Mouse (Mus musculus) hindbrain, embryonic 16.5 days (tissue): ENCODE data around the gene Grin2d. TPM values are rescaled to one million over a fixed set of nuclear protein-coding genes. Genes with fewer than 3 reads are reported as not detected.

Experiments used
- ATAC-seq: fragments of 200-750 bp; cut with Nextera tagmentation; 2 replicates; pipeline ENCODE4 v1.8.0; 2017; ENCODE audit warnings: moderate TSS enrichment, moderate library complexity
- H3K27ac ChIP-seq: fragments of 300-500 bp; sonication (generic); 2 replicates; pipeline ENCODE4 v1.5.1; 2014; ENCODE audit warnings: low read depth, mild to moderate bottlenecking, control low read depth, low read length, moderate library complexity
- H3K27me3 ChIP-seq: fragments of 300-500 bp; sonication (generic); replicated peaks from 2 replicates; pipeline ENCODE4 v1.6.1; 2014; ENCODE audit warnings: low read length; ENCODE audit not compliant: control insufficient read depth, insufficient read depth
- H3K36me3 ChIP-seq: fragments of 300-500 bp; sonication (generic); 2 replicates; pipeline ENCODE4 v1.6.1; 2014; ENCODE audit warnings: mild to moderate bottlenecking, low read length, moderate library complexity, mixed read lengths; ENCODE audit not compliant: control insufficient read depth, insufficient read depth
- H3K4me1 ChIP-seq: fragments of 300-500 bp; sonication (generic); 2 replicates; pipeline ENCODE4 v1.6.1; 2014; ENCODE audit warnings: low read depth, low read length; ENCODE audit not compliant: control insufficient read depth, insufficient read depth
- H3K4me2 ChIP-seq: fragments of 300-500 bp; sonication (generic); 2 replicates; pipeline ENCODE4 v1.6.1; 2014; ENCODE audit warnings: mild to moderate bottlenecking, low read length, control low read depth, moderate library complexity
- H3K4me3 ChIP-seq: fragments of 300-500 bp; sonication (generic); 2 replicates; pipeline ENCODE4 v1.5.1; 2014; ENCODE audit warnings: mild to moderate bottlenecking, low read length, control low read depth, moderate library complexity
- H3K9ac ChIP-seq: fragments of 300-500 bp; sonication (generic); 2 replicates; pipeline ENCODE4 v1.6.1; 2014; ENCODE audit warnings: low read depth, mild to moderate bottlenecking, control low read depth, low read length, moderate library complexity
- H3K9me3 ChIP-seq: fragments of 300-500 bp; sonication (generic); 2 replicates; pipeline ENCODE4 v1.6.1; 2014; ENCODE audit warnings: mild to moderate bottlenecking, low read length, moderate library complexity; ENCODE audit not compliant: control insufficient read depth
- WGBS: fragments of 180-500 bp; shearing (Covaris S2); extraction: QIAGEN DNeasy Blood & Tissue Kit; methylation state at CpG from one replicate; pipeline ENCODE4 v1.1.7; 2014; 5-methylcytosine and 5-hydroxymethylcytosine counted together
- polyA plus RNA-seq: library from polyadenylated mRNA; unstranded; fragments of >200 nt; fragmentation: Nextera tagmentation; extraction: Ambion mirVana; gene quantifications from 2 replicates; pipeline ENCODE4 v1.2.1, GENCODE M21; 2015

The Grin2d gene
- polyA plus RNA-seq, 1 experiment from 2014 or later = 3.4 TPM

DNA sequence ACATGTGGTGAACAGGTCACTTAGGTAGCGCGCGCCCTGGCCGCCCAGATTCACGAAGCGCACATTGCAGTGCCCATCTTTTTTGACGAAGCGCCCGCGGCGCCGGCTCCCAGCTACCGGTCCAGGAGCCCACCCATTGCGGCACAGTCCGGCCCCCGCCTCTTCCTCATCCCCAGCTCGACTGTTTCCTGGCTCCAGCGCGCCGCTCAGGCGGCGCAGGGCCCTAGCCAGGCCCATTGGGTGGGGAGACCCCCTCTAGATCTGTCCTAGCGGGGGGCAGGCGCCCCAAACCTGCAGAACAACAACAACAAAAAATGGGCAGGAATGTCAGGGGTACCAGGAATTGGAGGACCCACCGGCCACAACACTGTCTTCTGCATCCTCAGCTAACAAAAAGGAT is 58.3 kb downstream of the Grin2d start:
- Histone ChIP-seq H3K9me3 (no peaks in the 10 kb centered on the region), H3K27ac (no peak overlapping the region), H3K36me3 (peaks cover 4% of the 10 kb centered on the region; the same call in 1 of the 2 replicates), H3K4me1 (peaks cover 11% of the 10 kb centered on the region), H3K4me2 (peak overlapping the region; percentile 34), H3K9ac (0 out of 2 replicates have a peak overlapping the region, but pooled peaks have one; percentile 27), H3K4me3 (no peak overlapping the region), H3K27me3 (no peaks in the 10 kb centered on the region)
- WGBS = 9% methylated on average over 25 of the region's 25 CpGs
- ATAC-seq = no peak

DNA sequence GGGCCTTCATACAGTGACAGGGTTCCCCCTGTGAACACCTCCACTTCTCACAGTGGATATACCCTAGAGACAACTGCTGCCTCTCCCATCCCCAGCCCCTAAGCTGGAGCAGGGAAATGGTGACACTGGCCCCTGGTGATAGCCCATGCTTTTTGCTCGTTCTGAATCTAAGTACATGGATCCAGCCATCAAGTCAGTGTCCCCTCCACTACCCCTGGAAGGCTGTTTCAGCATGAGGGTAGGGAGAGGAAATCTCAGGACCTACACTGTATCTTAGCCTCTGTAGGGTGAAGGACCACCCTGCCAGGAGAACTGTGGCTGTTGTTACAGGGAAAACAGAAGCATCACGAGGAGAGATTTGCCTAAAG is 62.2 kb downstream of the Grin2d start:
- Histone ChIP-seq H3K27ac (peak overlapping the region; percentile 72; the same call in 1 of the 2 replicates), H3K27me3 (no peaks in the 10 kb centered on the region), H3K4me3 (no peak overlapping the region), H3K36me3 (peaks cover 17% of the 10 kb centered on the region), H3K4me2 (no peak overlapping the region), H3K4me1 (peaks cover 25% of the 10 kb centered on the region), H3K9me3 (no peaks in the 10 kb centered on the region), H3K9ac (no peak overlapping the region)
- ATAC-seq = no peak
- 44% methylated on average over 2 of the region's 2 CpGs for WGBS

DNA sequence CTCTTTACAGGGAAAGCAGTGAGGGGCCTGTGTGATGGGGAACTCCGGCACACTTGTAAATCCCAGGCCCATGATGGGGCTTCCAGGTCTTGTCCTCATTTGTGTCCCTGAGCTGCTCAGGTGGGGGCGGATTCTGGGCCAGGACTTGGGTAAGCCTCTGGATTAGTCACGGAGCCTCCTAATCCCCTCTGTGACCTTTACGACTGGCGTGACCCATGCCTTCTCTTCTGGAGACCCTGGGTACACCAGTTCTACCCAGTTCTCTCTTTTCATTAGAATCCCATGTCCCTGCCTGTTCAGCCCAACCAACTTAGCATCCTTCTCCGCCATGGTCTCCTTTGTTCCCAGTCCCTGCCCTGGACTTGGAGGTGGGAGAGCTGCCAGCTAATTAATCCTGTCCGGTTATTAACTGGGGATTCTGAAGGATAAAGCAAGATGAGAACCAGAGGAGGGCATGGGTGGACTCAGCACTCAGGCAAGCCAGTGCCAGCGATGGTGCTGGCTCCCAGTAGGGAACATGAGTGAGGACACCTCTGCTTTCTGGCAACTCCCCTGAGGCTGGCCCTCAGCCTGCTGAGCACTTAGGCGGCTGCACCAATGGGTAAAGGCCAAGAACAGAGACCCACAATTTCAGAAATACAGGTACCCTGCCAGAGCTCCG is 62.7 kb downstream of the Grin2d start:
- 37% methylated on average over 10 of the region's 10 CpGs for WGBS
- peak overlapping the region; percentile 72 for H3K27ac ChIP-seq
- peaks cover 22% of the 10 kb centered on the region for H3K36me3 ChIP-seq
- H3K4me3 ChIP-seq = peak overlapping the region; percentile 40; the same call in 1 of the 2 replicates
- no peaks in the 10 kb centered on the region for H3K27me3 ChIP-seq
- H3K4me2 ChIP-seq = peak overlapping the region; percentile 61
- ATAC-seq = no peak
- H3K9ac ChIP-seq = peak overlapping the region; percentile 35
- H3K4me1 ChIP-seq = peaks cover 25% of the 10 kb centered on the region
- no peaks in the 10 kb centered on the region for H3K9me3 ChIP-seq

DNA sequence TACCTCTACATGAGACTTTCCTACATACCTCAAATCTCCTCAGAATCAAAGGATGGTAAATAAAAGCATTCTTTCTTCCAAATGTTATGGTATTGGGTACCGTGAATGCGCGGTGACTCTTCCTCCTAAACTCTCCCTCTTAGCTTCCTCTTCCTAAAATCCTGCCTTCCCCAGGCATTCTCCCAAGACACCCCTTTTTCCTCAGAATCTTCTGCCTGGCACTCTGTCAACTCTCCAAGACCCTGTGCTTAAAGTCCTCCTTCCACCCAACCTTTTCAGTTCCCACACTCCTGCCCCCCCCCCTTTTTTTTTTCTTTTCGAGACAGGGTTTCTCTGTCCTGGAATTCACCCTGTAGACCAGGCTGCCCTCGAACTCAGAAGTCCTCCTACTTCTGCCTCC is 63.3 kb downstream of the Grin2d start:
- no peak for ATAC-seq
- peak overlapping the region; percentile 40 for H3K4me3 ChIP-seq
- peaks cover 28% of the 10 kb centered on the region for H3K36me3 ChIP-seq
- peak overlapping the region; percentile 33; the same call in 1 of the 2 replicates for H3K9ac ChIP-seq
- H3K27me3 ChIP-seq = no peaks in the 10 kb centered on the region
- peaks cover 25% of the 10 kb centered on the region for H3K4me1 ChIP-seq
- peak overlapping the region; percentile 61 for H3K4me2 ChIP-seq
- no peaks in the 10 kb centered on the region for H3K9me3 ChIP-seq
- H3K27ac ChIP-seq = peak overlapping the region; percentile 72
- WGBS = 1% methylated on average over 5 of the region's 5 CpGs

DNA sequence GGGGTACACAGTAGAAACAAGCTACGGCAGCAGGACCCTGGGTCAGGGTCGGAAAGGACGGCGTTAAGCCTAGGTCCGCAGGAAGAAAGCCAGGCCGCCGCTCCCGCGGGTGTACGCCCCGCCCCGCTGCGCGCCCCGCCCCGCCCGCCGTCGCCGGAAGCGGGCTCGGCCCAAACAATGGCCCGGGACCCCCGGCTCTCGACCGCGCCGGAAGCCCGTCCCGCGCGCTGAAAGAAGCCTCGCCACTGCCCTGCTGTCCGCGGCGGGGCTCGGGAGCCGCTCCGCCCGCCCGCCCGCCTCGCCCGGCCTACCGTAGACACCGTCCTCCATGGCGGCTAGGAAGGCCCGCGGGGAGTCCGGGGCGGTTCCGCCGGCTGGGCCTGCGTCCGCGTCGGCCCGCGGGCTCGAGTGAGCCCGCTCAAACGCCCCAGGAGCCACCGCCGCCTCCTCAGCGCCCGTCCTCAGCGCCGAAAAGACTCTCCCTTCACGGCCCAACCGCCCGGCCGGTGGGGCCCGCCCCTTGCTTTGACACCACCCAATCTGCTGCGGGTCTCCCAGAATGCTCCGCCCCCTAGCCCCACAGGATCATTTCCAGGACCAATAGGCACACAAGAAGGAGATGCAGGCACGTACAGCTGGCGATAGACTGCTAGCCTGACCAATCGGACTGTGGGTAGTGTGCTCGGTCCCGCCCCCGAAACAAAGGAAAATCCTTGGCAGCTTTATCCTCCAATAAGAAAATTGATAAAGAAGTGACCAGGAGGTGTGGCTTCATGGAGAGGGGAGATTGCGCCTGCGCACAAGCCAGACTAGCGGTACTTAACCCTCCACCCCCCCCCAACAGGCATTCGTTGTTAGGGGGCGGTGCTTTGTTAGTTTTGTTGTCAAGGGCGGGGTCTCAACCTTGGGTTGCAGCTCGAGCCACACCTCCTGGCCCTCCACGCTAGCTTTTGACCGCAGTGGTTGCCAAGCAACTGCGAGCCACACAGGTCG is 64.1 kb downstream of the Grin2d start, which contains the start of gene Cyth2:
Gene Cyth2 (minus strand): TSS at position 795 of the 993 bp plus-strand sequence.
- under 1% methylated on average over 66 of the region's 92 CpGs for WGBS
- no peaks in the 10 kb centered on the region for H3K27me3 ChIP-seq

DNA sequence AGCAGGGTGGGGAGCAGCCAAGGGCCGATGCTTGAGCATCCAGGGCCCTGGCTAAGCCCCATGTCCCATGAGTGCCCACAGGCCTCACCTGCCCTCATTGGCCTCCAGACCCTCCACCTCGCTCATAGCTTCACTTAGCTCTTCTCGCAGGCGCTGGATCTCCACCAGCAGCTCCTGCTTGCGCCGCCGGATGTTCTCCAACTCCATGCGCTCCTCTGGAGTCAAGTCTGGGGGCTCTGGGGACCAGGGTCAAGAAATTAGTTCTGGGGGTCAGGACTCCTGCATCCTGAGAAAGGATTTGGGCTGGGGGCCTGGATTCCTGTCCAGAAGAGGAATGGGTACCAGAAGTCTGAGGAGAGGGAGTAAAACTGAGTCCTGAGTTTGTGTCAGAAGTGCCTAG is 65.3 kb downstream of the Grin2d start:
- Histone ChIP-seq H3K36me3 (peaks cover 46% of the 10 kb centered on the region), H3K9ac (peak overlapping the region; percentile 100), H3K9me3 (no peaks in the 10 kb centered on the region), H3K4me1 (peaks cover 25% of the 10 kb centered on the region), H3K27ac (peak overlapping the region; percentile 100; the same call in 1 of the 2 replicates), H3K4me2 (peak overlapping the region; percentile 77), H3K4me3 (peak overlapping the region; percentile 98), H3K27me3 (no peaks in the 10 kb centered on the region)
- ATAC-seq = no peak
- 82% methylated on average over 8 of the region's 8 CpGs for WGBS

More for the DNA sequence above, 64.1 kb downstream of the Grin2d start, which contains the start of gene Cyth2:
- H3K27ac ChIP-seq = peak within 1 kb of the TSS; percentile 100
- H3K4me2 ChIP-seq = peak within 1 kb of the TSS; percentile 77
- peaks cover 25% of the 10 kb centered on the region for H3K4me1 ChIP-seq
- peaks cover 36% of the 10 kb centered on the region for H3K36me3 ChIP-seq
- H3K9ac ChIP-seq = peak within 1 kb of the TSS; percentile 100
- peak; percentile 99 for ATAC-seq
- H3K4me3 ChIP-seq = peak within 1 kb of the TSS; percentile 98
- no peaks in the 10 kb centered on the region for H3K9me3 ChIP-seq

DNA sequence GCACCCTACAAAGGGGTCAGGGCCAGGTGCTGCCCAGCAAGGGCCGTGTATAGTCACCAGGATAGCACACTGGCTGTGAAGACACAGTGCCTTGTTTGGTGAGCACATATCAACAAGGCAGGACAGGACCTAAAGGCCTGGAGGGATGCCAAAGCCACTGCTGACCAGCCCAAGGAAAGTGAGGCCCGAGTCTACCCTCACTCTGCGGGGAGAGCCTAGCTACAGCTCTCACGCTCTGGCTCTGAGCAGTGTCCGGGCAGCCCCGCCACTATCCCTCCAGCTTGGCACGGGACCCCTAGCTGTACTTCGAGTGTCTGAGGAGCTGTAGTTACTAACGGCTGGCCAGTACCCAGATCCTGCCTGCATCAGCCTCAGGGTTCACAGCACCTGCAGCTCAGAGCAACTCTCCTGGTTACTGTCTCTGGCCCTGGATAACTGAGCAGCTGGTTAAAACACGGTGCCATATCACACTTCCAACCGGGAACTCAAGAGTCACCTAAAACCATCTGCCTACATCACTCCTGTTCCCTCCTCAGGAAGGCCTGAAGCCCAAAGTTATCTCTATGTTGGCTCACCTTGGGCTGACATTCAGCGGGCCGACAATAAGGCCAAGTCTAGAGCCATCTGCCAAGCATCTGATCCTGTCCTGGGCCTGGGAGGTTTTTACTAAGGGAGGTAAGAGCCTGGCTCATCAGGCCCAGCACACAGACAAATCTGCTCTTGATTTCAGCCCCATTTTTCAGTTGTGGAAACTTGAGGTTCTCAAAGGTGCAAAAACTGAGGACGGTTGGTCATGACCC is 68.7 kb downstream of the Grin2d start:
- Histone ChIP-seq H3K36me3 (peaks cover 60% of the 10 kb centered on the region), H3K4me1 (peaks cover 12% of the 10 kb centered on the region), H3K9ac (no peak overlapping the region), H3K9me3 (no peaks in the 10 kb centered on the region), H3K27me3 (no peaks in the 10 kb centered on the region), H3K4me2 (no peak overlapping the region), H3K27ac (no peak overlapping the region), H3K4me3 (no peak overlapping the region)
- WGBS = 75% methylated on average over 14 of the region's 14 CpGs
- no peak for ATAC-seq

DNA sequence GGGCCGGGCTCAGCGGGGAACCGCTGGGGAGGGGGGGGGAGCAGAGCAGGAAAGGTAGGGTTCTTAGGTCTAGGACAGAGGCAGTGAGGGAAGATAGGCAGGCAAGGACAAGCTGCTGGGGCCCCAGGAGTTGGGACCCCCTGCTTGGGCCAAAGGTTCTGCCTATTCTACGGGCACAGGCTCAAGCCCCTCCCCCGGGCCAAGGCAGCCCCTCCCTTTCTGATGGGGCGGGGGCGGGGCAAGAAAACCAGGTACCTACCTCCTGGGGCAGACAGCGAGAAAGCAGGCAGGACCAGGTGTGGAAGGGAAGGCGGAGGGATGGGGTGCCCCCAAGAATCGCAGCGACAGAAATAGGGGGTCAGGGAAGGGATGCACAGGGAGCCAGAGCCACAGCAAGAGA is 69.7 kb downstream of the Grin2d start:
- Histone ChIP-seq H3K9me3 (no peaks in the 10 kb centered on the region), H3K27me3 (no peaks in the 10 kb centered on the region), H3K4me2 (no peak overlapping the region), H3K36me3 (peaks cover 60% of the 10 kb centered on the region), H3K9ac (no peak overlapping the region), H3K4me3 (no peak overlapping the region), H3K4me1 (peaks cover 12% of the 10 kb centered on the region), H3K27ac (no peak overlapping the region; the same call in 1 of the 2 replicates)
- WGBS = 41% methylated on average over 11 of the region's 11 CpGs
- ATAC-seq = no peak
